Mouse (Mus musculus): Measurements from ENCODE around the gene Xdh. TPM values are rescaled to one million over a fixed set of nuclear protein-coding genes. Genes with fewer than 3 reads are reported as not detected.

Gene Xdh
- 0.09 and 0.14 TPM in 2 replicates for polyA plus RNA-seq (2014; fragmentation: Nextera tagmentation; extraction: Ambion mirVana)

DNA sequence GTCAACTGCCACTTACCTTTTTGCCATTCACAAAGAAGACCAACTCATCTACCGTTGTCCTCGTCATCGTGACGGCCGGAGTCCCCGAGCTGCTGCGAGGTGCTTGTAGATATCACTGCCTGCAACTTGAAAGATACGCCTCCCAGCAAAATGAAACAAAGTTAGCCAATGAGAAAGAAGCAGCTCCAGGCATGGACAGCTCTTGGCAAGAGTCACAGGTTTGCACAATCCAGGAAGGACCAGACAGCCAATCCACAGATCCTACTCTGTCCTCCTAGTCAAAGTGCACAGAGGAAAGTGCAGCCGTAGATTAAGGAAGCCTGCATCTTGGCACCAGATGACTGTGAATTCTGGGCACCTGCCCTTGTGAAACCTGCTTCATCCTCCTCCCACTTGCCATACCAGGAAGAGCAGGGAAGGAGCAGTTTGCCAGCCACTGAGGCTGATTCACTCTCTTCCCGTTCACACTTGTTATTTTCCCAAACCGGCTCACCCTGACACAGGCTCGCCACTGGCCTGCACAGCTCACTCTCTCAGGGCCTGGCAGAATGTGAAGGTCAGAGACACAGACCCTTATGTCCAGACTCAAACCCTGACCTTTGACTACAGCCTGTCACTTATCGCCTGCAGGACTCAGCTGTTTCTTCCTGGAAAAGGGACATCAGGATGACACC is at the start of gene Xdh:
Xdh (minus strand) TSS at position 135 of the 674 bp plus-strand sequence.
- H3K27ac ChIP-seq (ENCODE audit: low read depth, low read length) = no peak within 1 kb of the TSS
- DNase-seq (ENCODE audit: low spot score) (no peak), ATAC-seq (no peak)
- H3K4me2 ChIP-seq (ENCODE audit: low read length) = no peak within 1 kb of the TSS
- H3K27me3 ChIP-seq (replicated peaks; ENCODE audit: control insufficient read depth, insufficient read depth, low read length) = no peaks in the 10 kb centered on the region
- WGBS = 90% methylated on average over 13 of the region's 13 CpGs
- H3K9me3 ChIP-seq (replicated peaks; ENCODE audit: control insufficient read depth, low read length) = no peaks in the 10 kb centered on the region
- H3K9ac ChIP-seq (ENCODE audit: low read length) = no peak within 1 kb of the TSS
- H3K4me1 ChIP-seq (ENCODE audit: control insufficient read depth, insufficient read depth, low read length) = no peaks in the 10 kb centered on the region
- H3K4me3 ChIP-seq (ENCODE audit: low read depth, low read length) = no peak within 1 kb of the TSS
- H3K36me3 ChIP-seq (ENCODE audit: control insufficient read depth, insufficient read depth, low read length) = no peaks in the 10 kb centered on the region

DNA sequence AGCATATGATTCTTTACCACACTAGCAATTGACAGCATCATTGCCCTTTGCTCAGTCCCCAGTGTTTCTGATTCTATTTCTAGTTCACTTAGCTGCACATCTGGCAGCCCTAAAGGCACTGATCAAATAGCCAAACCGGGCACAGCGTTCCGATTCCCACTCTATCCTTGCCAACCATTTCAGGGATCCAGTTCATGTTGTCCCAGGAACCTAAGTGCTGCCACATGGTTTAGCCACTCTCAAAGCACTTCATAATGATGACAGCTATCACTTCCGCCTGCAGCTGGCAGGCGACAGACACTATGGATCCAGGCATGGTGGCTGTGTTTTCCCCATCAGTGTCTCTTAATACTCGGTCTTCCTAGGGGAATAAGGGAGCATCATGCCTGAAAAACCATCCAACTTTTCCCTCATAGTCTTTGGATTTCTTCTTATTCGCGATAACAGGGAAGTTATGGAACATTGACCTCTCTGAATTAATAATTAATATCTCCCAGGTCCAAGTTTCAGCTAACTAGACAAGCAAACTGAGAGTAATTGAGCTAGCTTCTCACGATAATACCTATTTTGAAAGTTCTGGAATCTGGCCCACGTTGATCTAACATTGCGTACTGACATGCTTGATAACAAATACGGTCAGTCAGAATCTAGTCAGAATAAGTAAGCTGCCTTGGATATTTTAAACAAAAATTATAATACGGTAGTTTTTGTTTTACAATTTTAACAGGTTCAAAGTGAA is 46.1 kb upstream of the Xdh start:
- Histone ChIP-seq H3K36me3 (ENCODE audit: control insufficient read depth, insufficient read depth, low read length) (no peaks in the 10 kb centered on the region), H3K4me3 (ENCODE audit: low read depth, low read length) (no peak overlapping the region), H3K27me3 (replicated peaks; ENCODE audit: control insufficient read depth, insufficient read depth, low read length) (no peaks in the 10 kb centered on the region), H3K4me2 (ENCODE audit: low read length) (no peak overlapping the region), H3K4me1 (ENCODE audit: control insufficient read depth, insufficient read depth, low read length) (no peaks in the 10 kb centered on the region), H3K9me3 (replicated peaks; ENCODE audit: control insufficient read depth, low read length) (no peaks in the 10 kb centered on the region), H3K9ac (ENCODE audit: low read length) (no peak overlapping the region), H3K27ac (ENCODE audit: low read depth, low read length) (no peak overlapping the region)
- no peak for ATAC-seq
- WGBS = 92% methylated on average over 13 of the region's 13 CpGs
- no peak for DNase-seq (ENCODE audit: low spot score)

DNA sequence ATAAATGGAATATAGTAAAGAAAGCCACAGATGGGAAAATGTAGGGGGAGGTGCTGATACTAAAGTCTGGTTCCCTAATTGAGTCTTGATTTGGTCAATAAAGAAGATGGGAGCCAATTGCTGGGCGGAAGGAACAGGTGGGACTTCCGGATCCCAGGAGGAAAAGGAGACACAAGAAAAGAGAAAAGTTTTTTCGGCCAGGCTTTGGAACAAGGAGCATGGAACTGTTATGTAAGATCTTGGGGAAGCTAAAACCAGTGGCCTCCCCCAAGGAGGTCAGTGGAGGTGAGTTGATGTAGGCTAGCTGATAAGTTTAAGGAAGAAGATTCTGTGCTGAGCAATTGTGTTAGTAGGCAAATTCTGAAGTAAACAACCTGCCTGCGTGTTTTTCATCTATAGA is 41.3 kb upstream of the Xdh start:
- WGBS = 91% methylated on average over 4 of the region's 4 CpGs
- DNase-seq (ENCODE audit: low spot score) (no peak), ATAC-seq (no peak)
- no peak overlapping the region for H3K4me2 ChIP-seq (ENCODE audit: low read length)
- no peaks in the 10 kb centered on the region for H3K36me3 ChIP-seq (ENCODE audit: control insufficient read depth, insufficient read depth, low read length)
- H3K4me3 ChIP-seq (ENCODE audit: low read depth, low read length) = no peak overlapping the region
- H3K27me3 ChIP-seq (replicated peaks; ENCODE audit: control insufficient read depth, insufficient read depth, low read length) = no peaks in the 10 kb centered on the region
- H3K9ac ChIP-seq (ENCODE audit: low read length) = no peak overlapping the region
- H3K9me3 ChIP-seq (replicated peaks; ENCODE audit: control insufficient read depth, low read length) = no peaks in the 10 kb centered on the region
- H3K27ac ChIP-seq (ENCODE audit: low read depth, low read length) = no peak overlapping the region
- H3K4me1 ChIP-seq (ENCODE audit: control insufficient read depth, insufficient read depth, low read length) = no peaks in the 10 kb centered on the region

DNA sequence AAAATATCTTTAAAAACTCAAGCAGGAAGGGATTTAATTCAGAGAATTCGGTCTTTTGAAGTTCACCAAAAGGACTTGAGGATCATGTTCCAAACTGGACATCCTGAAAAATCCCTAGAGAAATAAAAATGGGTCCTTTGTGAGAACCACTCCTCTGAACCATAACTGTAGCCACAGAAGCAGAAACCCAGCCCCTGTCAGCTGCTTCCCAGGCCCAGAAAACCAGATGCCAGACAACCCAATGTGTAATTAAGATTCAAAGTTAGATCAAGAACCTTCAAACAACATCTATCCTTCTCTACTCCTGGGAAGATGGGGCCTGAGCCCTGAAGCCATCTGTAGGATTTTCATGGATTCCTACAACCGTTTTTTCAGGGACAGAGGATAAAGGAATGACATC is 36.6 kb upstream of the Xdh start:
- WGBS = 79% methylated on average over 2 of the region's 2 CpGs
- H3K27ac ChIP-seq (ENCODE audit: low read depth, low read length) = no peak overlapping the region
- H3K4me2 ChIP-seq (ENCODE audit: low read length) = no peak overlapping the region
- no peaks in the 10 kb centered on the region for H3K36me3 ChIP-seq (ENCODE audit: control insufficient read depth, insufficient read depth, low read length)
- H3K27me3 ChIP-seq (replicated peaks; ENCODE audit: control insufficient read depth, insufficient read depth, low read length) = no peaks in the 10 kb centered on the region
- no peaks in the 10 kb centered on the region for H3K9me3 ChIP-seq (replicated peaks; ENCODE audit: control insufficient read depth, low read length)
- H3K4me1 ChIP-seq (ENCODE audit: control insufficient read depth, insufficient read depth, low read length) = no peaks in the 10 kb centered on the region
- no peak overlapping the region for H3K9ac ChIP-seq (ENCODE audit: low read length)
- no peak overlapping the region for H3K4me3 ChIP-seq (ENCODE audit: low read depth, low read length)
- ATAC-seq (no peak), DNase-seq (ENCODE audit: low spot score) (no peak)

DNA sequence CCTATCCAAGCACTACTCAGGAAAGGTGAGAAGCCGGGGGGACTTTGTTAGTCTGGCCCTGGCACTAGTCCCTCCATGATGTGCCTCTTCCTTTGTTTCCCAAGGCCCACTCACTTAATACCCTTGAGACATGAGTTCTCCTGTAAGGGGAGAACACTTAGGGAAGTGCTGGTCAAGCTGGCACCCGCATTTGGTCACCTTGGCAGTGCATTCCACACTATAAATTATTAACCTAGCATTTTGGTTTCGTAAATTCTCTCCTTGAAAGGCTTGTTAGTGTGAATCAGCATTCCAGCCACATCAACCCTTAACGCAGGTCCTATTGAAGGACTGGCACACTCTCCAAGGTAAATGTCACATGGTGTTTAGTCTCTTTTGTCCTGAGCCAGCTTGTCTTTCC is 35.9 kb upstream of the Xdh start:
- no peak overlapping the region for H3K27ac ChIP-seq (ENCODE audit: low read depth, low read length)
- WGBS = 82% methylated on average over 4 of the region's 4 CpGs
- ATAC-seq = no peak
- H3K27me3 ChIP-seq (replicated peaks; ENCODE audit: control insufficient read depth, insufficient read depth, low read length) = no peaks in the 10 kb centered on the region
- no peak for DNase-seq (ENCODE audit: low spot score)
- no peaks in the 10 kb centered on the region for H3K9me3 ChIP-seq (replicated peaks; ENCODE audit: control insufficient read depth, low read length)
- no peak overlapping the region for H3K4me3 ChIP-seq (ENCODE audit: low read depth, low read length)
- H3K9ac ChIP-seq (ENCODE audit: low read length) = no peak overlapping the region
- H3K4me1 ChIP-seq (ENCODE audit: control insufficient read depth, insufficient read depth, low read length) = no peaks in the 10 kb centered on the region
- no peaks in the 10 kb centered on the region for H3K36me3 ChIP-seq (ENCODE audit: control insufficient read depth, insufficient read depth, low read length)
- H3K4me2 ChIP-seq (ENCODE audit: low read length) = no peak overlapping the region

DNA sequence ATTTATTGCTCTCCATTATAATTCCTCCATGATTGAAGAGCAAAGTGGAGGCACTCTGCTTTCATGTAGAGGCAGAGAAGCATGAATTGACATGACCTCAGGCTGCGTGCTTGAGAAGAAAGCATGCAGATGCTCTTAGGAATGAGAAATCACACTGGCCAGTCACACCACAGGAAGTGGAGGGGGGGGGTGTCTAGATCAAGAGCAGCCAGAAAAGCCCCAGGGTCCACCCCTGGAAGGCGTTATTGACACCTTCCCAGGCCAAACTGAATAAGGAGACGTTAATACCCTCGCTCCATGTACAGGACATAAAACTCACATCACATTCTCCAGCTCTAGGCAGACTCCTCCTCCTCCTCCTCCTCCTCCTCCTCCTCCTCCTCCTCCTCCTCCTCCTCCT is 34.5 kb upstream of the Xdh start:
- no peaks in the 10 kb centered on the region for H3K27me3 ChIP-seq (replicated peaks; ENCODE audit: control insufficient read depth, insufficient read depth, low read length)
- H3K9me3 ChIP-seq (replicated peaks; ENCODE audit: control insufficient read depth, low read length) = no peaks in the 10 kb centered on the region
- no peaks in the 10 kb centered on the region for H3K4me1 ChIP-seq (ENCODE audit: control insufficient read depth, insufficient read depth, low read length)
- DNase-seq (ENCODE audit: low spot score) (no peak), ATAC-seq (no peak)
- H3K4me2 ChIP-seq (ENCODE audit: low read length) = no peak overlapping the region
- 32% methylated on average over 4 of the region's 4 CpGs for WGBS
- no peak overlapping the region for H3K27ac ChIP-seq (ENCODE audit: low read depth, low read length)
- no peaks in the 10 kb centered on the region for H3K36me3 ChIP-seq (ENCODE audit: control insufficient read depth, insufficient read depth, low read length)
- H3K4me3 ChIP-seq (ENCODE audit: low read depth, low read length) = no peak overlapping the region
- no peak overlapping the region for H3K9ac ChIP-seq (ENCODE audit: low read length)

DNA sequence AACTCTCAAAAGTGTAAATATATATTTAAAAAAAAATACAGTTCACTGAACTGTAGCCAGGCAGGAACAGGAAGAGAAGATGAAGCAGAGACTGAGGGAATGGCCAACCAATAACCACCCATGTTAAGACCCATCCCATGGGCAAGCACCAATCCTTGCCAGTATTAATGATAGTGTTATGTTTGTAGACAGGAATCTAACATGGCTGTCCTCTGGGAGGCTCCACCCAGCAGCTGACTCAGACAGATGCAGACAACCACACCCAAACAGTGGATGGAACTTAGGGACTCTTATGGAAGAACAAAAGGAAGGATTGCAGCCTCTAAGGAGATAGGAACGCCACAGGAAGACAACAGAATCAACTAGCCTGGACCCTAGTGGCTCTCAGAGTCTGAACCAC is 32.9 kb upstream of the Xdh start:
- no peaks in the 10 kb centered on the region for H3K9me3 ChIP-seq (replicated peaks; ENCODE audit: control insufficient read depth, low read length)
- ATAC-seq = no peak
- H3K9ac ChIP-seq (ENCODE audit: low read length) = no peak overlapping the region
- 60% methylated on average over 1 of the region's 1 CpGs for WGBS
- no peak overlapping the region for H3K4me3 ChIP-seq (ENCODE audit: low read depth, low read length)
- no peak overlapping the region for H3K27ac ChIP-seq (ENCODE audit: low read depth, low read length)
- no peaks in the 10 kb centered on the region for H3K27me3 ChIP-seq (replicated peaks; ENCODE audit: control insufficient read depth, insufficient read depth, low read length)
- H3K4me1 ChIP-seq (ENCODE audit: control insufficient read depth, insufficient read depth, low read length) = no peaks in the 10 kb centered on the region
- DNase-seq (ENCODE audit: low spot score) = no peak
- H3K4me2 ChIP-seq (ENCODE audit: low read length) = no peak overlapping the region
- H3K36me3 ChIP-seq (ENCODE audit: control insufficient read depth, insufficient read depth, low read length) = no peaks in the 10 kb centered on the region

DNA sequence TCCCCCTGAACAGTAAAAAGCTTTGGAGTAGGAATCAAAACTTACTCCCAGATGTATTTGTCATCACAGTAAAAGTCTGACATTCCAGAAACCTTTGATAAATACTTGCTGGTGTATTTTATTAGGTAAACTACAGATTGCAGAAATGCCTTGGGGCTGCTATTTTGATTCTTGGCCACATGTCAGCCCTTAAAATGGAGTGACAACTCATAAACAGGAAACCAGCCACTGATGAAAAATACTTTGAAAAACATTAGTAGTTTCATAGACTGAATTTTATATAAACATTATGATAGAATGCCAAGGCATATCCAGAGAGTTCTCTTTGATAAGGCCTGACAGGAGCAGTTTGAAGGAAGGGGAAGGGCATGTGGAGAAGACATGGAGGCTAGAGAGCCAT is 26.1 kb upstream of the Xdh start:
- Histone ChIP-seq H3K4me2 (ENCODE audit: low read length) (no peak overlapping the region), H3K9me3 (replicated peaks; ENCODE audit: control insufficient read depth, low read length) (no peaks in the 10 kb centered on the region), H3K36me3 (ENCODE audit: control insufficient read depth, insufficient read depth, low read length) (no peaks in the 10 kb centered on the region), H3K4me1 (ENCODE audit: control insufficient read depth, insufficient read depth, low read length) (no peaks in the 10 kb centered on the region), H3K27me3 (replicated peaks; ENCODE audit: control insufficient read depth, insufficient read depth, low read length) (no peaks in the 10 kb centered on the region), H3K4me3 (ENCODE audit: low read depth, low read length) (no peak overlapping the region), H3K9ac (ENCODE audit: low read length) (no peak overlapping the region), H3K27ac (ENCODE audit: low read depth, low read length) (no peak overlapping the region)
- DNase-seq (ENCODE audit: low spot score) (no peak), ATAC-seq (no peak)

DNA sequence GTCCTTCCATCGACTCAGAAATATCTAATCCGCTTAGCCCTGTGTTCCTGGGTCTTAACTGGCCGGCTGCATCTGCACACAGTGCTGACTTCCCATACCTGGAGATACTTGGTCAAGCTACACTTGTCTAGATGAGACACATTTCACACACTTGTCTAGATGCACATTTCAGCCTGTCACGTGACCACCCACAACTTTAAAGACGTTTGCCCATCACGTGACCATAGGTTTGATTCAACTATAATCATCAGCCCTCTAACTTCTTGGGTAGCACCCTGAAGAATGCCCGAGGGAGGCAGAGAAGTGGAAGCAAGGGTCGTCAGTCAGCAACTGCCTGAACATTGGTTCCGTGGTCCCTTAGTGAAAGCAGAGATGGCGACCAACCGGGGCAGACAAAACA is 22.7 kb upstream of the Xdh start:
- no peaks in the 10 kb centered on the region for H3K27me3 ChIP-seq (replicated peaks; ENCODE audit: control insufficient read depth, insufficient read depth, low read length)
- H3K9ac ChIP-seq (ENCODE audit: low read length) = no peak overlapping the region
- H3K4me3 ChIP-seq (ENCODE audit: low read depth, low read length) = no peak overlapping the region
- no peaks in the 10 kb centered on the region for H3K36me3 ChIP-seq (ENCODE audit: control insufficient read depth, insufficient read depth, low read length)
- ATAC-seq = no peak
- H3K27ac ChIP-seq (ENCODE audit: low read depth, low read length) = no peak overlapping the region
- no peaks in the 10 kb centered on the region for H3K9me3 ChIP-seq (replicated peaks; ENCODE audit: control insufficient read depth, low read length)
- no peak for DNase-seq (ENCODE audit: low spot score)
- H3K4me1 ChIP-seq (ENCODE audit: control insufficient read depth, insufficient read depth, low read length) = no peaks in the 10 kb centered on the region
- WGBS = 90% methylated on average over 11 of the region's 11 CpGs
- H3K4me2 ChIP-seq (ENCODE audit: low read length) = no peak overlapping the region

Data from forebrain, embryonic 14.5 days (tissue).